Mouse (Mus musculus) spleen, adult 12 weeks (tissue): Measurements from ENCODE around the gene Tm9sf1.

Source experiments
- DNase-seq: peaks from one replicate; pipeline ENCODE4 v3.0.0; 2022; ENCODE audit warnings: low spot score

Gene Tm9sf1

GRCm38 (mm10) chr14:55634874-55635522, 8.6 kb downstream of the Tm9sf1 start:
- DNase-seq = no peak

- DNase-seq = peak; percentile 56
Measured at GRCm38 (mm10) chr14:55629312-55629711, 14.3 kb downstream of the Tm9sf1 start.

- DNase-seq = no peak
Measured at GRCm38 (mm10) chr14:55628077-55628827, 15.4 kb downstream of the Tm9sf1 start.

- DNase-seq = peak; percentile 37
Measured at GRCm38 (mm10) chr14:55618486-55619195, 25.0 kb downstream of the Tm9sf1 start.

- DNase-seq = no peak
Measured at GRCm38 (mm10) chr14:55617822-55618221, 25.8 kb downstream of the Tm9sf1 start, which contains the start of gene Rec8. Gene Rec8 (plus strand): TSS chr14:55618037.

- DNase-seq = no peak
Measured at GRCm38 (mm10) chr14:55616844-55617243, 26.8 kb downstream of the Tm9sf1 start.

GRCm38 (mm10) chr14:55615876-55616275, 27.7 kb downstream of the Tm9sf1 start:
- DNase-seq = no peak

- no peak for DNase-seq
Measured at GRCm38 (mm10) chr14:55614565-55615178, 28.9 kb downstream of the Tm9sf1 start.

GRCm38 (mm10) chr14:55613346-55613745, 30.3 kb downstream of the Tm9sf1 start:
- DNase-seq = no peak

- DNase-seq = no peak
Measured at GRCm38 (mm10) chr14:55608339-55608738, 35.3 kb downstream of the Tm9sf1 start.

GRCm38 (mm10) chr14:55605743-55606459, 37.7 kb downstream of the Tm9sf1 start:
- no peak for DNase-seq

- DNase-seq = no peak
Measured at GRCm38 (mm10) chr14:55604823-55605222, 38.8 kb downstream of the Tm9sf1 start.

- DNase-seq = peak; percentile 92
Measured at GRCm38 (mm10) chr14:55603633-55604576, 39.7 kb downstream of the Tm9sf1 start.

GRCm38 (mm10) chr14:55603271-55603632, 40.4 kb downstream of the Tm9sf1 start, which contains the start of gene Irf9:
Gene Irf9 (plus strand): TSS chr14:55603571.
- DNase-seq = no peak

GRCm38 (mm10) chr14:55598521-55599390, 44.9 kb downstream of the Tm9sf1 start:
- DNase-seq = no peak

GRCm38 (mm10) chr14:55596036-55596690, 47.4 kb downstream of the Tm9sf1 start:
- no peak for DNase-seq

GRCm38 (mm10) chr14:55592226-55592625, 51.4 kb downstream of the Tm9sf1 start:
- DNase-seq = peak; percentile 14

- DNase-seq = peak; percentile 87
Measured at GRCm38 (mm10) chr14:55591331-55591891, 52.2 kb downstream of the Tm9sf1 start, which contains the start of gene Rnf31. Gene Rnf31 (plus strand): TSS chr14:55591708.
